Mouse (Mus musculus): Measurements from ENCODE around the gene Cald1.

The Cald1 gene

GRCm38 (mm10) chr6:34619494-34619893 lies 21.2 kb downstream of the Cald1 start:
- no peak for DNase-seq

- no peak for DNase-seq
These were observed 21.9 kb downstream of the Cald1 start for GRCm38 (mm10) chr6:34620242-34620641.

- DNase-seq, result no peak
These were observed 24.6 kb downstream of the Cald1 start for GRCm38 (mm10) chr6:34622865-34623264.

GRCm38 (mm10) chr6:34623290-34623689 lies 25.0 kb downstream of the Cald1 start:
- DNase-seq, result no peak

GRCm38 (mm10) chr6:34624536-34624935 lies 26.2 kb downstream of the Cald1 start:
- no peak for DNase-seq

GRCm38 (mm10) chr6:34626586-34627245 lies 28.4 kb downstream of the Cald1 start:
- DNase-seq, result no peak

GRCm38 (mm10) chr6:34628131-34628530 lies 29.8 kb downstream of the Cald1 start:
- DNase-seq, result no peak

- no peak for DNase-seq
These were observed 35.5 kb downstream of the Cald1 start for GRCm38 (mm10) chr6:34633776-34634175.

GRCm38 (mm10) chr6:34637588-34638438 lies 39.5 kb downstream of the Cald1 start:
- DNase-seq, result no peak

GRCm38 (mm10) chr6:34638667-34639066 lies 40.4 kb downstream of the Cald1 start:
- DNase-seq, result no peak

- DNase-seq, result no peak
These were observed 41.9 kb downstream of the Cald1 start for GRCm38 (mm10) chr6:34640226-34640625.

- no peak for DNase-seq
These were observed 42.8 kb downstream of the Cald1 start for GRCm38 (mm10) chr6:34641081-34641480.

- no peak for DNase-seq
These were observed 43.8 kb downstream of the Cald1 start for GRCm38 (mm10) chr6:34642075-34642547.

- no peak for DNase-seq
These were observed 49.9 kb downstream of the Cald1 start for GRCm38 (mm10) chr6:34648017-34648787.

GRCm38 (mm10) chr6:34651298-34651697 lies 53.0 kb downstream of the Cald1 start:
- DNase-seq, result no peak

GRCm38 (mm10) chr6:34655719-34656118 lies 57.4 kb downstream of the Cald1 start:
- no peak for DNase-seq

- DNase-seq, result no peak
These were observed 60.5 kb downstream of the Cald1 start for GRCm38 (mm10) chr6:34658791-34659190.

GRCm38 (mm10) chr6:34660724-34661123 lies 62.4 kb downstream of the Cald1 start:
- no peak for DNase-seq

- DNase-seq, result no peak
These were observed 64.3 kb downstream of the Cald1 start for GRCm38 (mm10) chr6:34662626-34663025.

GRCm38 (mm10) chr6:34664291-34664690 lies 66.0 kb downstream of the Cald1 start:
- no peak for DNase-seq

- DNase-seq, result no peak
These were observed 66.4 kb downstream of the Cald1 start for GRCm38 (mm10) chr6:34664749-34665148.

- DNase-seq, result no peak
These were observed 70.5 kb downstream of the Cald1 start for GRCm38 (mm10) chr6:34668739-34669254.

- DNase-seq, result no peak
These were observed 73.1 kb downstream of the Cald1 start for GRCm38 (mm10) chr6:34671355-34671754.
